Comparison of ENCODE assay signal across 25 mouse cellular contexts in the genomic region with DNA sequence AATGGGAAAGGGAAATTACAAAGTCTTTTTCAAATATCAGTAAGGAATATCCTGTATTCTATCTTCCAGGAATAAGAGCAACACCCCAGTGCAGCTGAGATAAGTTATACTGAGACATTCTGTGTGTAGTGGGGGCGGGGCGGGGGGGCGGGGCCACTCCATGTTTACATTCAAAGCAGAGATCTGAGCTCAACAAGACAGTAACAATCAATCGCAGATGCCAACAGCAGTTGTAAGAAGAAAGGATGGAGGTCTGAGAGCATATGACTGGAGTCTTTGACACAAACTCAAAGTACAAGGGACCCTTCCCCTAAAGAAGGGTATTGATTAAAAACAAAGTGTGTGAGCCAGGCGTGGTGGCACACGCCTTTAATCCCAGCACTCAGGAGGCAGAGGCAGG. TPM values are rescaled to one million over a fixed set of nuclear protein-coding genes. Genes with fewer than 3 reads are reported as not detected.
"Had no signal": no experiment of that assay in that cellular context is flagged by ENCODE, and none has a peak within 500 bp of the region (broad histone marks: within the 10 kb centered on the region; RNA-seq: fewer than 3 reads in every experiment).

No protein-coding gene starts in this region.

- H3K4me2 ChIP-seq: limb, embryonic 13.5 days; liver, embryonic 12.5 days; liver, embryonic 15.5 days; midbrain, embryonic 11.5 days; neural tube, embryonic 12.5 days; neural tube, embryonic 15.5 days; stomach, embryonic 15.5 days had no signal

- H3K4me1 ChIP-seq: limb, embryonic 10.5 days; liver, embryonic 12.5 days; liver, embryonic 15.5 days; neural tube, embryonic 12.5 days; neural tube, embryonic 15.5 days; stomach, embryonic 15.5 days had no signal

- ATAC-seq: intestine, postnatal 0 days; liver, embryonic 12.5 days; lung, postnatal 0 days had no signal

- H3K9ac ChIP-seq: limb, embryonic 13.5 days; liver, embryonic 12.5 days; liver, embryonic 15.5 days; neural tube, embryonic 12.5 days; neural tube, embryonic 15.5 days; stomach, embryonic 15.5 days had no signal

- H3K36me3 ChIP-seq: limb, embryonic 10.5 days; limb, embryonic 13.5 days; liver, embryonic 12.5 days; liver, embryonic 15.5 days; neural tube, embryonic 12.5 days; neural tube, embryonic 15.5 days had no signal

- H3K27me3 ChIP-seq: limb, embryonic 13.5 days; liver, embryonic 12.5 days; liver, embryonic 15.5 days; neural tube, embryonic 12.5 days; neural tube, embryonic 15.5 days; stomach, embryonic 15.5 days had no signal

- H3K9me3 ChIP-seq: limb, embryonic 10.5 days; limb, embryonic 13.5 days; liver, embryonic 15.5 days; neural tube, embryonic 12.5 days; neural tube, embryonic 15.5 days; stomach, embryonic 15.5 days had no signal

- H3K27ac ChIP-seq: limb, embryonic 10.5 days; limb, embryonic 13.5 days; liver, embryonic 12.5 days; liver, embryonic 15.5 days; neural tube, embryonic 12.5 days; neural tube, embryonic 15.5 days; stomach, embryonic 15.5 days had no signal

- H3K4me3 ChIP-seq: limb, embryonic 10.5 days; limb, embryonic 13.5 days; liver, embryonic 12.5 days; liver, embryonic 15.5 days; neural tube, embryonic 12.5 days; neural tube, embryonic 15.5 days; stomach, embryonic 15.5 days had no signal

- DNase-seq: kidney, adult 8-10 months; kidney, postnatal 14 days; kidney, postnatal 4 days; layer of hippocampus, adult 9-11 months; liver; lung, adult 18-20 months; lung, postnatal 36 days; midbrain, embryonic 14.5 days; retina, postnatal 1 day; right cerebral cortex, postnatal 25 days; spleen, adult 18-20 months; thymus, adult 18-20 months; thymus, postnatal 36 days had no signal

RNA-seq across cellular contexts. Expression of gene Bicc1, which starts 54.7 kb away (rescaled TPM):
- total RNA-seq: megakaryocyte progenitor cell, adult 5-6 weeks; megakaryocyte-erythroid progenitor cell, adult 5-6 weeks had no signal
